Mouse (Mus musculus) regulatory T cell (primary cell): ENCODE results near the gene Rrbp1.

Experiments
- in situ Hi-C: fragments of 300-600 bp; cut with MboI, MseI; formaldehyde crosslinking; loops from one replicate; pipeline ENCODE4 v1.15.1; 2025; ENCODE audit warnings: high pct_unique_total_duplicates

Rrbp1 gene

GRCm38 (mm10) chr2:143955746-143956145, 55.3 kb downstream of the Rrbp1 start:
- in situ Hi-C loops = no loop called here

GRCm38 (mm10) chr2:143955004-143955403, 56.1 kb downstream of the Rrbp1 start:
- in situ Hi-C loops = no loop called here

GRCm38 (mm10) chr2:143953944-143954343, 57.1 kb downstream of the Rrbp1 start:
- in situ Hi-C loops = no loop called here

GRCm38 (mm10) chr2:143951546-143952315, 59.3 kb downstream of the Rrbp1 start:
- in situ Hi-C loops = no loop called here

GRCm38 (mm10) chr2:143951028-143951420, 60.0 kb downstream of the Rrbp1 start:
- in situ Hi-C loops = no loop called here

- in situ Hi-C loops = no loop called here
These were observed 60.6 kb downstream of the Rrbp1 start for GRCm38 (mm10) chr2:143950290-143951027.

GRCm38 (mm10) chr2:143949217-143949616, 61.8 kb downstream of the Rrbp1 start:
- in situ Hi-C loops = no loop called here

GRCm38 (mm10) chr2:143948416-143948815, 62.6 kb downstream of the Rrbp1 start:
- in situ Hi-C loops = no loop called here

GRCm38 (mm10) chr2:143947981-143948380, 63.1 kb downstream of the Rrbp1 start:
- in situ Hi-C loops = no loop called here

GRCm38 (mm10) chr2:143946399-143946798, 64.7 kb downstream of the Rrbp1 start:
- in situ Hi-C loops = no loop called here

GRCm38 (mm10) chr2:143945466-143946075, 65.5 kb downstream of the Rrbp1 start:
- in situ Hi-C loops = no loop called here

- in situ Hi-C loops = no loop called here
These were observed 66.3 kb downstream of the Rrbp1 start for GRCm38 (mm10) chr2:143944796-143945195.

GRCm38 (mm10) chr2:143940406-143940805, 70.7 kb downstream of the Rrbp1 start:
- in situ Hi-C loops = no loop called here

GRCm38 (mm10) chr2:143937861-143938260, 73.2 kb downstream of the Rrbp1 start:
- in situ Hi-C loops = no loop called here

GRCm38 (mm10) chr2:143934439-143934838, 76.6 kb downstream of the Rrbp1 start:
- in situ Hi-C loops = no loop called here

GRCm38 (mm10) chr2:143933516-143933915, 77.5 kb downstream of the Rrbp1 start:
- in situ Hi-C loops = no loop called here

GRCm38 (mm10) chr2:143932340-143932873, 78.7 kb downstream of the Rrbp1 start:
- in situ Hi-C loops = no loop called here

- in situ Hi-C loops = no loop called here
These were observed 81.3 kb downstream of the Rrbp1 start for GRCm38 (mm10) chr2:143929607-143930311.

GRCm38 (mm10) chr2:143925826-143926225, 85.2 kb downstream of the Rrbp1 start:
- in situ Hi-C loops = no loop called here

GRCm38 (mm10) chr2:143924085-143924484, 87.0 kb downstream of the Rrbp1 start:
- in situ Hi-C loops = no loop called here

- in situ Hi-C loops = loop anchor here (10.0 kb wide), 1 partner anchor 336 kb away; no protein-coding TSS in a partner anchor
These were observed 92.1 kb downstream of the Rrbp1 start for GRCm38 (mm10) chr2:143918831-143919502.
